Mouse (Mus musculus): ENCODE measurements around the gene Enpp3. TPM values are rescaled to one million over a fixed set of nuclear protein-coding genes. Genes with fewer than 3 reads are reported as not detected.
"Not testable (repeated sequence)": the region's sequence is repeated elsewhere in the genome, so short reads cannot be mapped to it uniquely, and the experiment has no call there.

Gene Enpp3
- total RNA-seq, 1 experiment from 2014 or later = not detected

DNA sequence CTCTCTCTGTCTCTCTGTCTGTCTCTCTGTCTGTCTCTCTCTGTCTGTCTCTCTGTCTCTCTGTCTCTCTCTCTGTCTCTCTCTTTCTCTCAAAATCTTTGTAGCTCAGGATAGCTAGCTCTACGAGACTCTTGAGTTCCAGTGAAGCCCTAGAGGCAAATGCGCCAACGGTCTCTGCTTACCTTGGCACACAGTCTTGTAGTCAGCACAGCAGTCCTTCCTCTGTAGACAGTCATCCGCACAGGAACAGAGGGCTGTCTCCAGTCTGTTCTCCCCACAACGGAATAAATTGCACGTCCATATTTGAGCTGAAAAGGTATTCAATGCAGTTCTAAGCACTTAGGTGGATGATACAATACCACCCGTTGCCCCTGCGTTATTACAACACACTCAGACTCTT lies 18.0 kb downstream of the Enpp3 start:
- ATAC-seq (replicated peaks; ENCODE audit: insufficient number of reproducible peaks, low FRiP score, low TSS enrichment, poor library complexity, severe bottlenecking) = no peak

DNA sequence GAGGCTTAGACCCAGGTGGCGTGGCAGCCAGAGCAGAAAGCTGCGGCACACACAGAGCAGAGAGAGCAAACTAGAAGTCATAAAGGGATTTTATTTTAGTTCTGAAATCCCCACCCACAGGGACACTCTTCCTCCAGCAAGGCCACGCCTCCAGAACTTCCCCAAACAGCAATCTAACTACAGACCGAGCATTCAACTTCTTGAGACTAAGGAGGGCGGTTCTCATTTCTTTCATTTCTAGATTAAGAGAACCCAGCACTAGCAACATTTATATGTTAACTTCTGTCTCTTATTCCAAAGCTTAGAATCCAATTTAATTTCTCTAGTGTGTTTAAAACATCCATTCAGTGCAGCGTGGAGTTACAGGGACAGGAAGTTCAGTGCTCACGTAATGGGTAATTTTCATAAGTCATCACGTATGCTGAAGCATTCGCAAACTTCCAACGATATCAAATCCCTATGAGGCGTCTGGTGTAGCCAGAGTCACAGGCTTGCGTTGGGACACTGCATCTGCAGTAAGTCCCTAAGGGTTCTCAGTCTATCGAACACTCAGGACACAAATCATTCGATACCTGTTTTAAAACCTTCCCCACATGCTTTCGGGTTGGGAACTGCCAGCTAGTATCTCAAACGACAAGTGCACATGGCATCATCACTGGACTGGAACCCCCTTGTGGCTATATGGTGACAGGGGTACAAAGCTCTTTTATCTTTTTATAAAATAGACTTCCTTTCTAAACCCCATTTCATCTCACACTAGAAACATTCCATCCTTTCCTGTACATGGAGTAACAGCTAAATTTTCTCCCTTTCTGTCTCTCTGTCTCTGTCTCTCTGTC lies 18.7 kb downstream of the Enpp3 start:
- ATAC-seq (replicated peaks; ENCODE audit: insufficient number of reproducible peaks, low FRiP score, low TSS enrichment, poor library complexity, severe bottlenecking) = peak; percentile 75

DNA sequence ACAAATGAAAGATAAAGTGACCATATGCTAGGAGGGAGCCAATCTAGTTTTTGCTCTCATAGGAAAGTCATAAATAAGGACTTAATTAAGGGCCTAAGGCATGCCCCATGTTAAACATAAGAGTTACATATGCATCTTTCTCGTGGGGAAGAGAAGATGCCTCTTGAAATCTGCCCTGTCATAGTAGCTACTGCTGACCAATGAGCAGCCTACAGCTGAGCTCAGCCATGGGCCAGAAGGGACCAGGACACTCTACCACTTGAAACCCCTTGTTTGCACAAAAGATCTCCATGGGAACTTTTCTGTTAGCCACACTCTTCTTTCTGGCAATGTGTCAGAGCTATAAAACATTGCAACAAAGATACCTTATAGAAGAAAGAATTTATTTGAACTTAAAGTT lies 19.4 kb downstream of the Enpp3 start:
- ATAC-seq (replicated peaks; ENCODE audit: insufficient number of reproducible peaks, low FRiP score, low TSS enrichment, poor library complexity, severe bottlenecking) = no peak

DNA sequence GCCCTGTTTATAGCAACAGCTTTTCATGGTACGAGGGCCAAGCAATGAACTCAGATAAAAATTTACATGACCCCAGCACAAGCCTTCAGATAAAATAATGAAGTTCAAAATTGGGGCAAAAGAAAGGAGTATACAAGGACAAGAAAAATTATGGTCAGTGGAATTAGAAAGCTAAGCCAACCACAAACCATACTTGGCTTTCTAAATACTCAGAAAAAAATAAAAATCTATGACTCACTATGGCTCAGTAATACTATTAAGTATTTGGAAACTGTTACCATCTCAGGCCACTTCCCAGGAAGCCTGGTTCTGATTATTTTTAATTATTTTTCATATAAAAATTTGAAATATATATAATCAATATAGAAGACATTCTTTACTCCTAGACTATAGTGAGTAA lies 19.8 kb downstream of the Enpp3 start:
- no peak for ATAC-seq (replicated peaks; ENCODE audit: insufficient number of reproducible peaks, low FRiP score, low TSS enrichment, poor library complexity, severe bottlenecking)

DNA sequence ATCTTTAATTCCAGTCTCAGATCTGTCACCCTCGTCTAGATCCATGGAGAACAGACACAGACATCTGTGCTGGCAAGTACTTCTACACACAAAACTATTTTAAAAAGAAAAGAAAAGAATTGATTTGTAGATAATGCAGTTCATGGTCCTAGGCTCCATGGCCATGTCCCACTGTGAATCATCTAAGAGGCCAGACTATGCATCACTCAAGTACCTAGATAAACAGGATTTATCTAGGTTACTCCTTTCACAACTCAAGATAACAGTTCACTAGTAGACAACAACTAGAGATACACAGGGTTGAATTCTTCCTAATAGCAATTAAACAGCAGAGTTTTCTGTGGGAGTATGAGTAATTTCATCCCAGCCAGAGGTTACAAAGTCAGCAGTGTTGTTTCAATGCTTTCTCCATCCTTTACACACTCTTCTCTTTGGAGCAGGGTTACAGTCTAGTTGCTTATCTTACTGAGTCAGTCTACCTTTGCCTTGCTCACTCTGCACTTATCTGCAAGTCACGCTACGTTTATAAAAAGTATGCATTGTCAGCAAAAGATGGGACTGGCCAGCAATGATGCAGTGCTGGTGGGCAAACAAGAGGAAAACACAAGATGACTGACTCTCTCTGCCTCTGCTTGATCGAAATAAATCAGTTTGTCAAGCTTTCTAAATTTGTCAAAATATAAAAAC lies 20.5 kb downstream of the Enpp3 start:
- no peak for ATAC-seq (replicated peaks; ENCODE audit: insufficient number of reproducible peaks, low FRiP score, low TSS enrichment, poor library complexity, severe bottlenecking)

DNA sequence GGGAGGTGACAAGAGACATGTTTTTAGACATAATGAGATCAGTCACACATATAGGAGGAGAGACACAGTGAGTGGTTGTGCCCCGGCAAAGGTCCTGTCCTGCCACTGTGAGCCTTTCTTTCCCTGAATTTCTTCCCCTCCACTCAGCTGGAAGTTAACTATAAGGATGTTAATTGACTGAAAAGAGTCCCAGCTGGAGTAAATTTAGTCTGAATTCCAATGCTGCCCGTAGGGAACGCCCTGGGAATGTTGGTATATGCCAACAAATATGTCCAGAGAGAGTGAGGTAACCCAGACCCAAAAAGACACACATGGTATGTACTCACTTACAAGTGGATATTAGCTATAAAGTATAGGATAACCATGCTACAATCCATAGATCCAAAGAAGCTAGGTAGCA lies 23.1 kb downstream of the Enpp3 start:
- ATAC-seq (replicated peaks; ENCODE audit: insufficient number of reproducible peaks, low FRiP score, low TSS enrichment, poor library complexity, severe bottlenecking) = no peak

DNA sequence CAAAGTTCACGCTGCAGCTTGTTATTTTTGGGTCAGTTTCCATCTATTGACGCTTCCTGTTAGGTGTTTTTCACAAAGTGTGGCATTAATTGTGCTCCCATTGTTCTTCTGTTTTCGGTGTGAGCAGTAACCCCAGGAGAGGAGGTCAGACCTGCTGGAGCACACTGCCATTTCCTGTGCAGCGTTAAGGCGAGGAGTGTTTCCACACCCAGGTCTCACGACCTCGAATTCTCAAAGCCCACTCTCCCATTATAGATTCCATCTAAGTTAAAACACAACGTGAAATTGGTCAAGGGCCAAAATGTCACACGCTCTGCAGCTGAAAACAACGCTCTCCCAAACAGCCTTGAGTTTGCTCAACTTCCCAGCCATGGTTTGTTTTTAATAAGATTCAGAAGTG lies 32.0 kb downstream of the Enpp3 start:
- ATAC-seq (replicated peaks; ENCODE audit: insufficient number of reproducible peaks, low FRiP score, low TSS enrichment, poor library complexity, severe bottlenecking) = no peak

DNA sequence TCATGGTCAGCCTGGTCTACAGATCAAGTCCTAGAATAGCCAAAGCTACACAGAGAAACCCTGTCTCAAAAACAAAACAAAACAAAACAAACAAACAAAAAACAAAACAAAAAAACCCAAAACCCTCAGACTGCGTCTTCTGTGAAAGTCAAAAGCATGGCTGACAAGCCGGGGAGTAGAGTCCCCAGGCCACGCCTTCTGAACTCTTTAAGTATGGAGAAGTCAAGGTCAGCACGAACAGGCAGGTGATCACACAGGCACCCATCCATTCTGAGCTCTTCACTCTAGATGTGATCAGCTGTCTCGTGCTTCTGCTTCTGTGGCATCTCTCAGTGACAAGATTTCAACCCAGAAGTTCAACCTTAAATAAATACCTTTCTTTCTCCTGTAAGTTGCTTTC lies 35.9 kb downstream of the Enpp3 start:
- ATAC-seq (replicated peaks; ENCODE audit: insufficient number of reproducible peaks, low FRiP score, low TSS enrichment, poor library complexity, severe bottlenecking) = no peak

DNA sequence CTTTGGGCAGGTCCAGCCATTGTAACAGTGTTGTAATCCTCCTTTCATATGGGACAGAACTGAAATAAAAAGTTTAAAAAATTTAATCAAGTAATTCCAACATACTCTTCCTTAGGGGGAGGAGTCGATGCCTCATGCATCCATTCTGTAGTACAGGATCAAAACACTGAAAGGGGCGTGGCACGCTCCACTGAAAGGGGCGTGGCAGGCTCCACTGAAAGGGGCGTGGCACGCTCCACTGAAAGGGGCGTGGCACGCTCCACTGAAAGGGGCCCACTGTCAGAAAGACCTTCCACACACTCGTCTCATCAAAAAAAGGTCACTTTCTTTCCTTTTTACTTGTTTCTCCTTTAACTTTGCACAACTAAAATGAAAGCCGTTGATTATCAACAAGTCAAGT lies 36.7 kb downstream of the Enpp3 start:
- no peak for ATAC-seq (replicated peaks; ENCODE audit: insufficient number of reproducible peaks, low FRiP score, low TSS enrichment, poor library complexity, severe bottlenecking)

DNA sequence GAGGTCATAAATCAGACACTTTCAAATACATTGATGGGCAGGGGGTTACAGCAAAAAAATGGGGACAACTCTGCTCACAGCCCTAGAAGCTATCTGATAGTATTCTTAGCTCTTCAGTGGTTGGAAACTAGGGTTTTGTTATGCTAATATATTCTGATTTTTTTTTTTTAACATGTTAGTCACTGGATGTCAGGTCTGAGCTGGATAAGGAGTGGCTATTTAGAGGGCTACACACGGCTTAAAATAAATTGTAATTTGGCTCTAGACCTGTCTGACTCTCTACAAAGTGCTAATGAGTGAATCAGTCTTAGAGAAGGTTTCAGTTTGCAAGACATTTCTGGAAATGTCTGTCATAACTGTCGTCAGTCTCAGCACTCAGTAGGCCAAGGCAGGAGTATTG lies 37.5 kb downstream of the Enpp3 start:
- ATAC-seq (replicated peaks; ENCODE audit: insufficient number of reproducible peaks, low FRiP score, low TSS enrichment, poor library complexity, severe bottlenecking) = no peak

DNA sequence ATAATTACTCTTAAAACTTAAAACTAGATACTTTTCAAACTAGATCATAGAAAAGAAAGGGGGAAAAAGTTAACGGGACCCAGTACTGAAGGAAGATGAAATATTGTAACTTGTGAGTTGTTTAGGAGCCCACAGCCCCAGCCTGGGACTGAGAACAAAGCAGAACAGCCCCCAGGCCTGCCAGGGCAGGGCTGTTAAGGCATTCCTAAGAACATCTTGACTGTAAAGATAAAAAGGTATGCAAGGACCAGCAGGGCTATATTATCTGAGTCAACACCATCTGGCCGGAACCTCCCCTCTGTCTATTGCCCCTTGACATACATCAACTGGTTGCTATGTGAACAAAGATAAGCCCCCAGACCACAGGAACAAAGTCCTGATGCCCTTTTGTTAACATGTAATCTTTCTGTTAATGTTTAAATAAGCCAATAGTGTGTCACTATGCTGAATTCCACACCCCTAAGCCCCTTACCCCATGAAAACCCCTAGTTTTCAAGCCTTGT lies 39.8 kb downstream of the Enpp3 start:
- not testable (repeated sequence) for ATAC-seq (replicated peaks; ENCODE audit: insufficient number of reproducible peaks, low FRiP score, low TSS enrichment, poor library complexity, severe bottlenecking)

DNA sequence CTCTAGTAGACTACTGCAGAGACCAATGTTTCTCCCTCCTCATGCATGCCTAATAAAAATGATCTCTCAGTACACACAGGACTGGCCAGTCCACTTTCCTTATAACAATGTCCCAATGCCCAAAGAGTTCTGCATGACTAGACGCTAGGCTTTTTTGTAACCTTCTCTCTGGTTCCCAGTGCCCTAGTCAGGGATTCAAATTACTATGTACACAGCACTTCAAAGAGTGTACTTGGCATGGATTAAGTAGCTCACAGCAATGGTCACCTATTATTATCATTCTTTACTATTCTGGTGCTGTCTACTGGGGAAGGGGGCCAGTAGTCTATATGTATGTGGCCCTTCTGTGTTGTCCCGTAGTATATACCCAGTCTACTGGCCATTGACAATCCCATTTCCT lies 40.8 kb downstream of the Enpp3 start:
- no peak for ATAC-seq (replicated peaks; ENCODE audit: insufficient number of reproducible peaks, low FRiP score, low TSS enrichment, poor library complexity, severe bottlenecking)

DNA sequence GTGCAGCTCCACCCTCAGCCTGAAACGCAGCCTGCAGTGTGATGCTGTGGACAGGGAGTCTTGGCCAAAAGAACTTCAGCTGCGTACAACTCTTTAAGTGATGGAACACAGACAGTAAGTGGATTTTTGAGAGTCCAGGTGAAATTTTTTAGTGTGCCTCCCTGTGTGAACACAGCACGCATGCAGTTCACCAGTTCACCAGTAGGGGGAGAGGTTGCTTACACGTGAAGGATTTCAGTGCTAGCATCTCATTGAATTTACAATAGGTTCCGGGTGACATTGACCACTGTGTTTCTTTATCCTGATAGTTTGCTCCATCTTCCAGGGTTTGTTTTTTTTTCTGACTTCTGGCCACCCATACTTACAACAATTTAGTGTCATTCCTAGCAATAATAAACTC lies 45.4 kb downstream of the Enpp3 start:
- ATAC-seq (replicated peaks; ENCODE audit: insufficient number of reproducible peaks, low FRiP score, low TSS enrichment, poor library complexity, severe bottlenecking) = peak; percentile 50; the same call in 1 of the 2 replicates

DNA sequence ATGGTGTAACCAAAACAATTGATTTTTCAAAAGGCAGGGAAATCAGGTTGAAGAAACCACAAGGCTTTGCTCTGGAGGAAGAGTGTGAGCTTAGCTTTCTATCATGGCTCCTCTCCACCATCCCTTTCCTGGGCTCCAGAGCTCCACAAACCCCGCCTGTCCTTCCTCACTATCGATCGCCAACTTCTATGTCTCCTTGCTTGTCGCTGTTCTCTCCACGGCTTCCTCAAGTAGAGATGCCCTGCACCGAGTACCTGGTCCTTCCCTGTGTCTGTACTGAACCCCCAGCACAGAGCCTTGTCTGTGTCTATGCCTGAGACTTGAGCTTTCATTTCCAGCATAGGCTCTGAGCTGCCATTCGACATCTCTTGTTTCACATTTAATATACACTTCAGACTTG lies 49.9 kb downstream of the Enpp3 start:
- no peak for ATAC-seq (replicated peaks; ENCODE audit: insufficient number of reproducible peaks, low FRiP score, low TSS enrichment, poor library complexity, severe bottlenecking)

DNA sequence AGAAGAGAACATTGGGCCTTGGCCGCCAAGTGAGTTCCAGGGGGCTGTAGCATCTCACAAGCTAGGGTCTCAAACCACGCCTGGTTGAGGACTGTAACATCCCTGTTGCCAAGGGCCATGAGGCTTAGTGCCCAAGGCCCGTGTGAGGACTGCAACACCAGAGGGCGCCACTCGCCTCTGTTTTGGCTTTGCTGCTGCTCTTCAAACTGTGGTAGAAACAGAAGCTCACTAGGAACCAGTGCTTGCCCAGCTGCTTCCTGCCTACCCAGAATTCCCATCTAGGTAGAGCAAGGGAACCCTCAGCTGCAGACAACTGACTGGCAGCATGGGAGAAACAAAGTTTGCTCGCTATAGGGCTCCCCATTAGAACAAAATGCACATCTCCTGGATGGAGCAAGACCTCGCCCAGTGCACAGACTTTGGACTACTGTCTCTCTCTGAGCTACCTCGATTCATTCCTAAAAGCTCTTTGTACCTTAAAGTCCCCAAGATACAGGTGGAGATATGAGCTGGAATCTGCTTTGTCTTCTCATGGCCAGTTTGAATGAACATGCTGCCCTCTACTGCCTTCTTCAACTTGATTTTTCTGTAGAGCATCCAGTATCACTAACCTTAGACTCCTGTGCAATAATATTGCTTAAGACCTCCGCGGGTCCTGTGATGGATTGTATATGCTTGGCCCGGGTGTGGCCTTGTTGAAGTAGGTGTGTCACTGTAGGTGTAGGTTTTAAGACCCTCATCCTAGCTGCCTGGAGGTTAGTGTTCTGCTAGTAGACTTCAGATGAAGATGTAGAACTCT lies 52.7 kb downstream of the Enpp3 start:
- ATAC-seq (replicated peaks; ENCODE audit: insufficient number of reproducible peaks, low FRiP score, low TSS enrichment, poor library complexity, severe bottlenecking) = no peak; the same call in 1 of the 2 replicates

DNA sequence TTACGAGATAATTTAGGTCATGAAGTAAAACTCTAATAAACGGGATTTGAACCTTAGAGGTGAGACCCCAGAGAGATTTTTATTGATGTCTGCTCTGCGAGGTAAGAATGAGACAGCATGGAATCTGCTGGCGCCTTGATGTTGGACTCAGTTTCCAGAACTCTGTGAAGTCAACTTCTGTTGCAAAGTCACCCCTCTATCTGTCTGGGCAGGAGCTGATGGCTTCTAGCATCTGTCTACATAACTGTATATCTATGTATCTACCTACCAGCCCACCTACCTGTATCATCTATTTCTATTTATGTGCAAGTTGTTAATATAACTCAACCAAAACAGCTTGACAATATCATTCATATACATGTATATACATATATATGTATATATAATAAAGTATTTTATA lies 57.3 kb downstream of the Enpp3 start:
- ATAC-seq (replicated peaks; ENCODE audit: insufficient number of reproducible peaks, low FRiP score, low TSS enrichment, poor library complexity, severe bottlenecking) = no peak

DNA sequence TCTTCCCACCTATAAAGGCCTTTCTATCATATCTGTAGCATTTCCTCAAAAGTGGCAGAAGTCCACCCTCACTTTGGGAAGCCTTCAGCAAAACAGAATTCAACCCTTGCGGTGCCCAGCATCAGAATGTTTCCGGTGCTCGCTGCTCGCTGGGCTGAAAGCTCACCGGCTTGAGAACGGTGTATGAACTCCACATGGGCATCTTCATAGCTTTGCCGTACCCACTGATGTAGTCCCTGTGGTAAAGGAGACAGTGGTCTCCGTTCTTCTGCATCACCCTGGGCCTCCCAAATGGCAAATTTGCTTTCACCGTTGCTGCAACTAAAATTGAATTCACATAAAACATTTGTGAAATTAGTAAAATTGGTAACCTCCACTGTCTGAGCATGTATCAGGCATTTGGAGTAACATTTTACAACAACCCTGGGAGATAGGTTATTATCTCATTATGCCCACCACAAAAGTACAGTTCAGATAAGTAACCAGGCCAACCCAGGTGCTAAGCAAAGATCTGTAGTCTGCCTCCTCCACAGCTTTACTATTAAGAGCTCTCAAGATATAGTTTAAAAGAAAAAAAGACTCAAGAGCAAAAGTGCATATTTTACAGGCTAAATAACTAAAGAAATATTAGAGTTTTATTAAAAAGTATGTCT lies 57.9 kb downstream of the Enpp3 start:
- no peak for ATAC-seq (replicated peaks; ENCODE audit: insufficient number of reproducible peaks, low FRiP score, low TSS enrichment, poor library complexity, severe bottlenecking)

DNA sequence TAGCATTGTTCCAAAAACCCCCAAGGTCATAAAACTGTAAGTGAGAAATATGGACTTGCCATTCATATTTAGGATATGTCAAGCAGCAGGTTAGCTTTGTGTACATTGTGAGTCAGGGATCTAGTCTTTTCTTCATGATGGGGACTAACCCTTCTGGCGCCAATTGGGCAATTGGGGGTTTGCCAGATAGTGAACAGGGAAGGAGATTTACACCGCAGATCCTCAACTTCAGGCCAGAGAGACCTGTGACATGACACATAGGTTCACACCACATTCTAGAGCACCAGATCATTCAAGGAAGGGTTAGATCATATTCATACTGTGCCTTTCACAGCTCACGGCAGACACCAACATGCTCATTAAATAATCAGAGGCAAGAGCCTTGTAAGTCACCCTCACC lies 58.7 kb downstream of the Enpp3 start:
- ATAC-seq (replicated peaks; ENCODE audit: insufficient number of reproducible peaks, low FRiP score, low TSS enrichment, poor library complexity, severe bottlenecking) = no peak

DNA sequence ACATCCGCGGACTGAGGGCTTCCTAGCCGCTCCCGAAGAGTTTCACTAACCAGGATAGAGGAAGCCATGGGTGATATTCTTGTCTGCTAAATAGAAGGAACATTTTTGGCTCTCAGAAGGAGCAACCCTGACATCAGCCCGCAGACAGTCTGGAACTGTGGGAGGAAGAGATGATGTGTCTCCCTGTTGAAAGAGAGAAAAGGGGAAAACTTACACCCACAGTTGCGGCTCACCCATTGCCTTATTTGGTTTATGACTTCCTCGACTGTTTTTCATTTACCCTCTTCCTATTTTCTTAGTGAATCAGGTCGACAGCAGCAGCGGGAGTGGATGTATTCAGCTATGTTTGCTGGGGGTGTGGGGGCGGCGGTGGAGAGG lies 64.0 kb downstream of the Enpp3 start:
- ATAC-seq (replicated peaks; ENCODE audit: insufficient number of reproducible peaks, low FRiP score, low TSS enrichment, poor library complexity, severe bottlenecking) = no peak
